Mouse (Mus musculus): Measurements from ENCODE around the gene Trappc5. TPM values are rescaled to one million over a fixed set of nuclear protein-coding genes. Genes with fewer than 3 reads are reported as not detected.
A peak's percentile ranks its signal among the peaks of the same experiment; 100 is the strongest.

Gene Trappc5
- polyA plus RNA-seq, 1 experiment from 2014 or later, result 59.4 TPM

DNA sequence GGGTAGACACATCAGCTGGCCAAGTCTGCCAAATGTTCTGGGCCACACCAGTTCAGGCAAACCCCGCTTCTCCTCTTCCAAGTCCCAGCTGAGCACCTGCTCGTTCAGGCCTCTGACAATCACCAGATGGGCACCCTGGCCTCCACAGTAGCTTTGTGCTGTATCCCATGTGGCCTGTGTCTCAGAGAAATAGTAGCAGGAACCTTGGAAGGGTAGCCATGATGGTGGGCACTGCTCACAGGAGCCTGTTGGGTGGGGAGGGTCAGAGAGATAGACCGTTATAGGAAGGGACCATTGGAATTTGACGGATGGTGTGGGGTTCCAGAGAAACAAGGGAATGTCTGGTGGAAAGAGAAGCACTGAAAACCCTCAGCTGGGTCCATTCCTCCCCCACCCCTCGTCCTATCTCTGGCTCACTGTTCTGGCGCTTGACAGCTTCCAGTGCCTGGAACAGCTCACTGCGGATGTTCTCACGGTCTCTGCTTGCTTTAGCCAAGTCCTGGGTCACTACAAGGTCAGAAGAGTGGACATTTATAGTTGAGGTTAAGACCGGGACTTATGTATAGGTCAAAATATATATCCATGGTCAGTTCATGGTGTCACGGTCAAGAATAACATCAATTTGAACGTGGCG is 41.3 kb downstream of the Trappc5 start:
- 80% methylated on average over 12 of the region's 12 CpGs for WGBS
- Histone ChIP-seq H3K9me3 (no peaks in the 10 kb centered on the region), H3K4me1 (no peaks in the 10 kb centered on the region), H3K27ac (replicated peaks) (no peak overlapping the region), H3K4me3 (no peak overlapping the region), H3K27me3 (no peaks in the 10 kb centered on the region), H3K9ac (replicated peaks) (no peak overlapping the region), H3K36me3 (no peaks in the 10 kb centered on the region), H3K4me2 (replicated peaks) (no peak overlapping the region)
- ATAC-seq (replicated peaks), result no peak

GRCm38 (mm10) chr8:3718559-3718958 is 42.5 kb downstream of the Trappc5 start:
- no peaks in the 10 kb centered on the region for H3K27me3 ChIP-seq
- 17% methylated on average over 14 of the region's 14 CpGs for WGBS
- no peaks in the 10 kb centered on the region for H3K4me1 ChIP-seq
- no peak overlapping the region for H3K4me2 ChIP-seq (replicated peaks)
- no peak overlapping the region for H3K27ac ChIP-seq (replicated peaks)
- ATAC-seq (replicated peaks), result 0 out of 2 replicates have a peak, but pooled peaks have one; percentile 43
- H3K9me3 ChIP-seq, result no peaks in the 10 kb centered on the region
- no peak overlapping the region for H3K4me3 ChIP-seq
- no peak overlapping the region for H3K9ac ChIP-seq (replicated peaks)
- H3K36me3 ChIP-seq, result no peaks in the 10 kb centered on the region

DNA sequence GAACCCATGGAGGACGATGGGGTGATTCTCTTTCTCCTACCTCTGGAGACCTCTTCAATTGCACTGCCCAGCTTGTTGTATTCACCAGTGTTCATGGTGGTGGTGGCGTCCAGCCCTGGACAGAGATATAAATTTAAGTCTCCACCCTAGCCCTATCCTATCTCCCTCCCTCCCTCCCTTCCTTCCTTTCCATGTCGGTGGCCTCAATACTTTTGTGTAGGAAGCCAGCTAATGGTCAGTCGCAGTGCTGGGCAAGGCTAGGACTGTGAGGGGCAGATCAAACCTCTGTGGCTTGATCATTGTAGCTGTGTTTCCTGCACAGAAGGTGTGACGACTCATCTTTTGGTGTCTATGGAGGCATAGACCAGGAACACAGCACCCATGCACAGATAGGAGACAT is 44.5 kb downstream of the Trappc5 start, which contains the start of gene Clec4g:
TSS of gene Clec4g (minus strand) at position 101 of the 400 bp plus-strand sequence.
- Histone ChIP-seq H3K4me1 (no peaks in the 10 kb centered on the region), H3K36me3 (no peaks in the 10 kb centered on the region), H3K9ac (replicated peaks) (no peak within 1 kb of the TSS), H3K4me3 (no peak within 1 kb of the TSS), H3K4me2 (replicated peaks) (no peak within 1 kb of the TSS), H3K27ac (replicated peaks) (no peak within 1 kb of the TSS), H3K9me3 (no peaks in the 10 kb centered on the region), H3K27me3 (no peaks in the 10 kb centered on the region)
- no peak for ATAC-seq (replicated peaks)
- WGBS, result 68% methylated on average over 5 of the region's 5 CpGs

DNA sequence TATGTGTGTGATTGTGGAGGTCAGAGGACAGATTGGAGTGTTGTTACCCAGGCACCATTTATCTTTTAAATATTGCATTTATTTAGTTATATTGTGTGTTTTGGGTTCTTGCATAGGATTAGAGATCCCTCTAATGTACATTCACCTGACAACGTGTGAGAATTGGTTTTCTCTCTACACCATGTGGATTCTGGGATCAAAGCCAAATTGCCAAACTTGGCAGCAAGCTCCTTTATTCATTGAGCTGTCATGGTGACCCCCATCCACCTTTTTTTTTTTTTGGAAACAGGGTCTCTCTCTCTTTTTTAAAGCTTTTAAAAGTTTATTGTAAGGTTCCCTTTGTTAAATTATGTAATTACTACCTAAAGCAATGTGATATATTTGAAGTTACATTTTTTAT is 44.9 kb downstream of the Trappc5 start:
- Histone ChIP-seq H3K9me3 (no peaks in the 10 kb centered on the region), H3K4me1 (no peaks in the 10 kb centered on the region), H3K36me3 (no peaks in the 10 kb centered on the region), H3K4me3 (no peak overlapping the region), H3K9ac (replicated peaks) (no peak overlapping the region), H3K27ac (replicated peaks) (no peak overlapping the region), H3K4me2 (replicated peaks) (no peak overlapping the region), H3K27me3 (no peaks in the 10 kb centered on the region)
- 19% methylated on average over 1 of the region's 1 CpGs for WGBS
- ATAC-seq (replicated peaks), result no peak; the same call in 1 of the 2 replicates

Other genes starting within 250 kb of the Trappc5 start
- gene Pex11g, start 208.6 kb upstream of the Trappc5 start, polyA plus RNA-seq (2015; fragmentation: Nextera tagmentation; extraction: Ambion mirVana), result 3.3 and 3.8 TPM in 2 replicates
- 0.11 and 0.25 TPM in 2 replicates for gene Tex45, start 205.4 kb upstream of the Trappc5 start, polyA plus RNA-seq (2015; fragmentation: Nextera tagmentation; extraction: Ambion mirVana)
- gene Zfp358, start 183.2 kb upstream of the Trappc5 start, polyA plus RNA-seq (2015; fragmentation: Nextera tagmentation; extraction: Ambion mirVana), result 74.3 and 79.6 TPM in 2 replicates
- gene Mcoln1, start 175.8 kb upstream of the Trappc5 start, polyA plus RNA-seq (2015; fragmentation: Nextera tagmentation; extraction: Ambion mirVana), result 88.9 and 95.4 TPM in 2 replicates
- gene Pnpla6, start 160.9 kb upstream of the Trappc5 start, polyA plus RNA-seq (2015; fragmentation: Nextera tagmentation; extraction: Ambion mirVana), result 28.0 and 28.1 TPM in 2 replicates
- 0.64 and 0.89 TPM in 2 replicates for gene C330021F23Rik, start 108.3 kb upstream of the Trappc5 start, polyA plus RNA-seq (2015; fragmentation: Nextera tagmentation; extraction: Ambion mirVana)
- gene Camsap3, start 89.0 kb upstream of the Trappc5 start, polyA plus RNA-seq (2015; fragmentation: Nextera tagmentation; extraction: Ambion mirVana), result 33.4 and 34.8 TPM in 2 replicates
- gene Xab2, start 55.0 kb upstream of the Trappc5 start, polyA plus RNA-seq (2015; fragmentation: Nextera tagmentation; extraction: Ambion mirVana), result 65.6 and 68.6 TPM in 2 replicates
- gene Pet100, start 54.8 kb upstream of the Trappc5 start, polyA plus RNA-seq (2015; fragmentation: Nextera tagmentation; extraction: Ambion mirVana), result 107 and 112 TPM in 2 replicates
- gene Pcp2, start 50.8 kb upstream of the Trappc5 start, polyA plus RNA-seq (2015; fragmentation: Nextera tagmentation; extraction: Ambion mirVana), result 0.14 and 0.50 TPM in 2 replicates
- gene Stxbp2, start 45.3 kb upstream of the Trappc5 start, polyA plus RNA-seq (2015; fragmentation: Nextera tagmentation; extraction: Ambion mirVana), result 50.7 and 61.9 TPM in 2 replicates
- gene Retn, start 20.5 kb upstream of the Trappc5 start, polyA plus RNA-seq (2015; fragmentation: Nextera tagmentation; extraction: Ambion mirVana), result 0.42 TPM in 1 of 2 replicates, not detected in the other
- gene Mcemp1, start 10.5 kb upstream of the Trappc5 start, polyA plus RNA-seq (2015; fragmentation: Nextera tagmentation; extraction: Ambion mirVana), result 0.20 and 0.22 TPM in 2 replicates
- 9.1 and 17.3 TPM in 2 replicates for gene Fcor, start 3.9 kb upstream of the Trappc5 start, polyA plus RNA-seq (2015; fragmentation: Nextera tagmentation; extraction: Ambion mirVana)
- gene Fcer2a, start 17.9 kb downstream of the Trappc5 start, polyA plus RNA-seq (2015; fragmentation: Nextera tagmentation; extraction: Ambion mirVana), result 0.37 and 0.47 TPM in 2 replicates
- gene Clec4g, start 44.4 kb downstream of the Trappc5 start, polyA plus RNA-seq (2015; fragmentation: Nextera tagmentation; extraction: Ambion mirVana), result not detected in 2 replicates
- gene Cd209a, start 72.7 kb downstream of the Trappc5 start, polyA plus RNA-seq (2015; fragmentation: Nextera tagmentation; extraction: Ambion mirVana), result not detected in 2 replicates
- gene Cd209e, start 178.0 kb downstream of the Trappc5 start, polyA plus RNA-seq (2015; fragmentation: Nextera tagmentation; extraction: Ambion mirVana), result not detected in 2 replicates
- gene Cd209d, start 202.3 kb downstream of the Trappc5 start, polyA plus RNA-seq (2015; fragmentation: Nextera tagmentation; extraction: Ambion mirVana), result not detected in 2 replicates